Mouse (Mus musculus): ENCODE results near the gene Plekhg1. TPM values are rescaled to one million over a fixed set of nuclear protein-coding genes. Genes with fewer than 3 reads are reported as not detected.

The Plekhg1 gene
- polyA plus RNA-seq, 1 experiment from 2014 or later = 16.4 TPM

DNA sequence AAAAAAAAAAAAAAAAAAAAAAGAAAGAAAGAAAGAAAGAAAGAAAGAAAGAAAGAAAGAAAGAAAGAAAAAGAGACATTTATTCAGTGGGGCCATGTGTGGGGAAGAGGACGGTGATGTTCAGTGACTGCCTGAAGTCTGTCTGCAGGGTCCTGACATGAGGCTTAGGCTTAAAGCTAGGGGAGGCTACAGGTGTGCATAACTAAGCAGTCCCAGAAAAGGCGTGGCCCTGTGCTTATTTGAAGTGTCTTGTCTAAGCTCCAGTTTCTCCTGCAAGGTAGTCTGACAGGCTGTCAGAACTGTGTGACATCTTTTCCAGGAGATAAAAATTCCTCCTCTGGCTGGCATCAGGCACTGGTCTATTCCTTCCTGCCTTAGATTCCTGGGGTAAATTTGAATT lies 37.6 kb upstream of the Plekhg1 start:
- Histone ChIP-seq H3K27ac (ENCODE audit: low read length) (no peak overlapping the region), H3K9me3 (ENCODE audit: control insufficient read depth, low read depth, low read length) (no peaks in the 10 kb centered on the region)

GRCm38 (mm10) chr10:3706231-3706630 lies 33.9 kb upstream of the Plekhg1 start:
- ATAC-seq (ENCODE audit: insufficient number of reproducible peaks, insufficient read depth, low FRiP score, low read depth) = no peak
- WGBS = 56% methylated on average over 4 of the region's 4 CpGs

More for the DNA sequence above, 37.6 kb upstream of the Plekhg1 start:
- 60% methylated on average over 2 of the region's 2 CpGs for WGBS
- no peaks in the 10 kb centered on the region for H3K4me1 ChIP-seq (ENCODE audit: control insufficient read depth, insufficient read depth, low read length)
- H3K4me3 ChIP-seq (ENCODE audit: low read depth, low read length) = no peak overlapping the region
- H3K27me3 ChIP-seq (ENCODE audit: control insufficient read depth, insufficient read depth, low read length) = no peaks in the 10 kb centered on the region
- ATAC-seq (ENCODE audit: insufficient number of reproducible peaks, insufficient read depth, low FRiP score, low read depth) = no peak
- no peaks in the 10 kb centered on the region for H3K36me3 ChIP-seq (ENCODE audit: control insufficient read depth, insufficient read depth, low read length)
- no peak overlapping the region for H3K9ac ChIP-seq (replicated peaks; ENCODE audit: low read depth, low read length)
- H3K4me2 ChIP-seq (replicated peaks; ENCODE audit: low read depth, low read length) = no peak overlapping the region

GRCm38 (mm10) chr10:3710081-3710480 lies 30.1 kb upstream of the Plekhg1 start:
- Histone ChIP-seq H3K4me3 (ENCODE audit: low read depth, low read length) (no peak overlapping the region), H3K9me3 (ENCODE audit: control insufficient read depth, low read depth, low read length) (no peaks in the 10 kb centered on the region), H3K4me2 (replicated peaks; ENCODE audit: low read depth, low read length) (no peak overlapping the region), H3K27ac (ENCODE audit: low read length) (no peak overlapping the region), H3K9ac (replicated peaks; ENCODE audit: low read depth, low read length) (no peak overlapping the region), H3K27me3 (ENCODE audit: control insufficient read depth, insufficient read depth, low read length) (no peaks in the 10 kb centered on the region), H3K4me1 (ENCODE audit: control insufficient read depth, insufficient read depth, low read length) (no peaks in the 10 kb centered on the region), H3K36me3 (ENCODE audit: control insufficient read depth, insufficient read depth, low read length) (no peaks in the 10 kb centered on the region)
- no peak for ATAC-seq (ENCODE audit: insufficient number of reproducible peaks, insufficient read depth, low FRiP score, low read depth)
- WGBS = 89% methylated on average over 3 of the region's 3 CpGs

More at GRCm38 (mm10) chr10:3706231-3706630, 33.9 kb upstream of the Plekhg1 start:
- Histone ChIP-seq H3K4me1 (ENCODE audit: control insufficient read depth, insufficient read depth, low read length) (no peaks in the 10 kb centered on the region), H3K27me3 (ENCODE audit: control insufficient read depth, insufficient read depth, low read length) (no peaks in the 10 kb centered on the region), H3K4me3 (ENCODE audit: low read depth, low read length) (no peak overlapping the region), H3K27ac (ENCODE audit: low read length) (no peak overlapping the region), H3K9ac (replicated peaks; ENCODE audit: low read depth, low read length) (no peak overlapping the region), H3K36me3 (ENCODE audit: control insufficient read depth, insufficient read depth, low read length) (no peaks in the 10 kb centered on the region), H3K9me3 (ENCODE audit: control insufficient read depth, low read depth, low read length) (no peaks in the 10 kb centered on the region), H3K4me2 (replicated peaks; ENCODE audit: low read depth, low read length) (no peak overlapping the region)

- Histone ChIP-seq H3K27me3 (ENCODE audit: control insufficient read depth, insufficient read depth, low read length) (no peaks in the 10 kb centered on the region), H3K36me3 (ENCODE audit: control insufficient read depth, insufficient read depth, low read length) (no peaks in the 10 kb centered on the region)
Observed at GRCm38 (mm10) chr10:3715302-3715943, 24.7 kb upstream of the Plekhg1 start.

GRCm38 (mm10) chr10:3718021-3718865 lies 21.9 kb upstream of the Plekhg1 start:
- Histone ChIP-seq H3K9me3 (ENCODE audit: control insufficient read depth, low read depth, low read length) (no peaks in the 10 kb centered on the region), H3K4me3 (ENCODE audit: low read depth, low read length) (no peak overlapping the region), H3K27me3 (ENCODE audit: control insufficient read depth, insufficient read depth, low read length) (no peaks in the 10 kb centered on the region), H3K36me3 (ENCODE audit: control insufficient read depth, insufficient read depth, low read length) (no peaks in the 10 kb centered on the region), H3K4me2 (replicated peaks; ENCODE audit: low read depth, low read length) (no peak overlapping the region), H3K27ac (ENCODE audit: low read length) (no peak overlapping the region), H3K4me1 (ENCODE audit: control insufficient read depth, insufficient read depth, low read length) (no peaks in the 10 kb centered on the region), H3K9ac (replicated peaks; ENCODE audit: low read depth, low read length) (no peak overlapping the region)
- WGBS = 71% methylated on average over 16 of the region's 16 CpGs
- no peak for ATAC-seq (ENCODE audit: insufficient number of reproducible peaks, insufficient read depth, low FRiP score, low read depth)

More at GRCm38 (mm10) chr10:3715302-3715943, 24.7 kb upstream of the Plekhg1 start:
- 85% methylated on average over 3 of the region's 3 CpGs for WGBS
- Histone ChIP-seq H3K9ac (replicated peaks; ENCODE audit: low read depth, low read length) (no peak overlapping the region), H3K4me1 (ENCODE audit: control insufficient read depth, insufficient read depth, low read length) (no peaks in the 10 kb centered on the region), H3K9me3 (ENCODE audit: control insufficient read depth, low read depth, low read length) (no peaks in the 10 kb centered on the region), H3K4me2 (replicated peaks; ENCODE audit: low read depth, low read length) (no peak overlapping the region), H3K4me3 (ENCODE audit: low read depth, low read length) (no peak overlapping the region), H3K27ac (ENCODE audit: low read length) (no peak overlapping the region)
- ATAC-seq (ENCODE audit: insufficient number of reproducible peaks, insufficient read depth, low FRiP score, low read depth) = no peak

DNA sequence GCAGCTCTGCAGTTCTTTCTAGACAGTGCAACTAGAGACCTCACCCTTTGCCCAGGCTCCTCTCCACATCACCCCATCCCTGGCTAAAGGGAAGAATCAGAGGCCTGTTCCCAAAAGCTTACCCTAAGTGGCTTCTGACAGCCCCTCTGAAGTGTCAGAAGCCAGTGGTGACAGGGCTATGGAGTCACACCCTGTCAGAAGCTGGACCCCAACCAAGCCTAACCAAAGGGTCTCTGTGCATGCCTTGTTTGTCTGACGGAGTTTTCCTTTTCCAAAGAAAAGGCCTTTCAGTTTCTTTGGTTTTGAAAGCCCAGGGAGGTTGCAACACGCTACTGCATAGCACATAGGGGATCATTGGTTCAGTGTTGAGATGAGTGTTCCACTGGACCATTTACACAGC lies 19.9 kb upstream of the Plekhg1 start:
- Histone ChIP-seq H3K27me3 (ENCODE audit: control insufficient read depth, insufficient read depth, low read length) (no peaks in the 10 kb centered on the region), H3K9ac (replicated peaks; ENCODE audit: low read depth, low read length) (no peak overlapping the region), H3K4me3 (ENCODE audit: low read depth, low read length) (no peak overlapping the region), H3K4me2 (replicated peaks; ENCODE audit: low read depth, low read length) (no peak overlapping the region), H3K36me3 (ENCODE audit: control insufficient read depth, insufficient read depth, low read length) (no peaks in the 10 kb centered on the region), H3K27ac (ENCODE audit: low read length) (no peak overlapping the region), H3K4me1 (ENCODE audit: control insufficient read depth, insufficient read depth, low read length) (no peaks in the 10 kb centered on the region), H3K9me3 (ENCODE audit: control insufficient read depth, low read depth, low read length) (no peaks in the 10 kb centered on the region)
- 88% methylated on average over 2 of the region's 2 CpGs for WGBS
- ATAC-seq (ENCODE audit: insufficient number of reproducible peaks, insufficient read depth, low FRiP score, low read depth) = no peak

DNA sequence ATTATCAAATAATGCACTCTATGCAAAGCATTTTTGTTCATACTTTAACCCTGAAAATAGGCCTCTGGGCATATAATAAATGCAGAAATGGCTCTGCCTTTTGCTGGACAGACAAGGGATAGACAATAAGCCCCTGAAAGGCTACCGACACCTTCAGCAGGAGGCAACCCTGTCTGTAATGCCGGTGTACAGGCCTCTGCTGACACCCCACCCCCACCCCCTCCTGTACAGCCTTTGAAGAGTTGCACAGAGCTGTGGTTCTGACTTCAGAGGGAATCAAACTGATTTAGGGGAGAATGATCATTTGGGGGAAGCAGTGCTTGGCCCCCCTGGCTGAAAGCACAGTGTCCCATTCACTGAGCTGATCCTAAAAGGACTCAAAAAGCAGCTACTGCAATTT lies 17.8 kb upstream of the Plekhg1 start:
- Histone ChIP-seq H3K4me3 (ENCODE audit: low read depth, low read length) (no peak overlapping the region), H3K36me3 (ENCODE audit: control insufficient read depth, insufficient read depth, low read length) (no peaks in the 10 kb centered on the region), H3K4me2 (replicated peaks; ENCODE audit: low read depth, low read length) (no peak overlapping the region), H3K9ac (replicated peaks; ENCODE audit: low read depth, low read length) (no peak overlapping the region), H3K9me3 (ENCODE audit: control insufficient read depth, low read depth, low read length) (no peaks in the 10 kb centered on the region), H3K27me3 (ENCODE audit: control insufficient read depth, insufficient read depth, low read length) (no peaks in the 10 kb centered on the region), H3K4me1 (ENCODE audit: control insufficient read depth, insufficient read depth, low read length) (no peaks in the 10 kb centered on the region), H3K27ac (ENCODE audit: low read length) (no peak overlapping the region)
- 77% methylated on average over 2 of the region's 2 CpGs for WGBS
- no peak for ATAC-seq (ENCODE audit: insufficient number of reproducible peaks, insufficient read depth, low FRiP score, low read depth)

DNA sequence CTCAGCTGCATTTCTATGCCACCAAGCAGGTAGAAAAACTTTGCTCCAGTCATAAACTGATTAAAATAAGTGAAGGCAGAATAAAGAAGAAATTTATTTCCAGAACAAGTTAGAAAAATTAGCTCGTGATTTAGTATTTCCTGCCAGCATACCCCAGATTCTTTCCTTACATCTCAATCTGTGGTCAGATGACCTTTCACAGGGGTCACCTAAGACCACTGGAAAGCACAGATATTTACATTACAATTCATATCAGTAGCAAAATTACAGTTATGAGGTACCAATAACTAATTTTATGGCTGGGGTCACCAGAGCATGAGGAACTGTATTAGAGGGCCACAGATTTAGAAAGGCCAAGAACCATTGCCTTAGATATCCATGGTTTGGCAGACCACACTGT lies 15.5 kb upstream of the Plekhg1 start:
- no peak overlapping the region for H3K27ac ChIP-seq (ENCODE audit: low read length)
- H3K4me1 ChIP-seq (ENCODE audit: control insufficient read depth, insufficient read depth, low read length) = no peaks in the 10 kb centered on the region
- H3K9ac ChIP-seq (replicated peaks; ENCODE audit: low read depth, low read length) = no peak overlapping the region
- H3K27me3 ChIP-seq (ENCODE audit: control insufficient read depth, insufficient read depth, low read length) = no peaks in the 10 kb centered on the region
- WGBS = 69% methylated on average over 1 of the region's 1 CpGs
- H3K36me3 ChIP-seq (ENCODE audit: control insufficient read depth, insufficient read depth, low read length) = no peaks in the 10 kb centered on the region
- no peak for ATAC-seq (ENCODE audit: insufficient number of reproducible peaks, insufficient read depth, low FRiP score, low read depth)
- no peaks in the 10 kb centered on the region for H3K9me3 ChIP-seq (ENCODE audit: control insufficient read depth, low read depth, low read length)
- no peak overlapping the region for H3K4me3 ChIP-seq (ENCODE audit: low read depth, low read length)
- H3K4me2 ChIP-seq (replicated peaks; ENCODE audit: low read depth, low read length) = no peak overlapping the region
